In the genomic region with DNA sequence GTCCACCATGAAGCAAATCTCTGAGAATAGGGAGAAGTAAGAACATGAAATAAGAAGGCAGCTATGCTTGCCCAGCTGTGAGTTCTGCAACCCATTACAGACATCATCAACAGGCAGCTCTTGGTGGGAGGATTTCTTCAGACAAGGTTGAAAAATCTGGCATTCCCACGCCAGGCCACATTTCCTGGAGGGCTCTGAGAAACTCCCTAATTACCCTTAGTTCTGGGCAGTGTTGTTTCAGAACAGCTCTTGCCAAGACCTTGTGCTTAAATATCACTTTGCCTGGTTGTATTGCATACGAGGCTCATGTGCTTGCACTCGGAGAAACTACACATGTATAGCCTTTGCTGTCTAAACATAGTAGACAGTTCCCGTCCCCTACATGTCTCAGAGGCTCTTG, we compare ENCODE assay signal across 28 mouse cellular contexts.
DNase-seq lines count a peak whose midpoint lies in the region; ATAC-seq and TF ChIP-seq lines count a peak whose summit lies in the region.
"Had no signal": no experiment of that assay in that cellular context is flagged by ENCODE, and none has a peak within 500 bp of the region (broad histone marks: within the 10 kb centered on the region; RNA-seq: fewer than 3 reads in every experiment).

No protein-coding gene starts in this region.

- H3K4me3 ChIP-seq in kidney, postnatal 0 days (replicated peaks; ENCODE audit: low read depth, low read length), result no peak overlapping the region
- no peak overlapping the region for H3K4me3 ChIP-seq in embryonic facial prominence, embryonic 11.5 days (ENCODE audit: low read depth, low read length)
- H3K4me3 ChIP-seq in embryonic facial prominence, embryonic 15.5 days (replicated peaks), result no peak overlapping the region
- no peak overlapping the region for H3K4me3 ChIP-seq in forebrain, embryonic 12.5 days (replicated peaks)
- H3K4me3 ChIP-seq: forebrain, embryonic 10.5 days; heart, adult 2 months; heart, embryonic 15.5 days; intestine, embryonic 15.5 days; layer of hippocampus, adult 2 months; left cerebral cortex, adult 2 months; liver, embryonic 12.5 days had no signal

- TF ChIP-seq CTCF in kidney, postnatal 0 days (IDR thresholded peaks at IDR 0.05; ENCODE audit: low read depth), result no peak

- H3K9ac ChIP-seq in kidney, postnatal 0 days (ENCODE audit: low read depth, low read length), result no peak overlapping the region
- no peak overlapping the region for H3K9ac ChIP-seq in embryonic facial prominence, embryonic 11.5 days (replicated peaks; ENCODE audit: low read length)
- H3K9ac ChIP-seq in embryonic facial prominence, embryonic 15.5 days, result no peak overlapping the region
- no peak overlapping the region for H3K9ac ChIP-seq in forebrain, embryonic 12.5 days
- H3K9ac ChIP-seq: forebrain, postnatal 0 days; heart, embryonic 15.5 days; intestine, embryonic 15.5 days; liver, embryonic 12.5 days; liver, postnatal 0 days had no signal

- no peak overlapping the region for H3K4me2 ChIP-seq in kidney, postnatal 0 days (ENCODE audit: low read length)
- no peak overlapping the region for H3K4me2 ChIP-seq in embryonic facial prominence, embryonic 11.5 days (ENCODE audit: low read depth, low read length)
- H3K4me2 ChIP-seq in embryonic facial prominence, embryonic 15.5 days (replicated peaks), result no peak overlapping the region
- no peak overlapping the region for H3K4me2 ChIP-seq in forebrain, embryonic 12.5 days
- H3K4me2 ChIP-seq: heart, embryonic 15.5 days; intestine, embryonic 15.5 days; liver, embryonic 12.5 days had no signal

- DNase-seq in kidney, postnatal 0 days (ENCODE audit: low spot score), result peak; percentile 53
- no peak for DNase-seq in kidney, adult 8-10 months
- DNase-seq in lung, postnatal 10 days, result peak; percentile 23
- DNase-seq in lung, postnatal 36 days, result no peak
- peak; percentile 31 for DNase-seq in embryonic facial prominence, embryonic 11.5 days (ENCODE audit: low spot score)
- no peak for DNase-seq in adrenal gland, adult 8-10 months
- DNase-seq: adrenal gland, postnatal 10 days; B cell, adult 2 months; cerebellum, adult 8-10 months; cerebellum, postnatal 25 days; forebrain, postnatal 0 days; kidney, postnatal 36 days; liver, postnatal 0 days; right cerebral cortex, adult 18-20 months; spleen, adult 18-20 months; thymus, postnatal 14 days had no signal

- ATAC-seq in kidney, postnatal 0 days (replicated peaks; ENCODE audit: low FRiP score, low read depth), result no peak
- no peak for ATAC-seq in embryonic facial prominence, embryonic 11.5 days (replicated peaks; ENCODE audit: insufficient number of reproducible peaks, low FRiP score, low TSS enrichment, low read depth)
- ATAC-seq in embryonic facial prominence, embryonic 15.5 days (ENCODE audit: insufficient number of reproducible peaks, low FRiP score, low TSS enrichment, low read depth), result no peak
- ATAC-seq in forebrain, embryonic 12.5 days (ENCODE audit: low FRiP score), result no peak
- ATAC-seq: activated CD4-positive, CD25-positive, alpha-beta regulatory T cell, adult 4 months; forebrain, postnatal 0 days; hindbrain, embryonic 16.5 days; intestine, embryonic 15.5 days; liver, embryonic 12.5 days; liver, postnatal 0 days; midbrain, embryonic 16.5 days had no signal

- H3K27ac ChIP-seq in kidney, postnatal 0 days, result no peak overlapping the region
- H3K27ac ChIP-seq in embryonic facial prominence, embryonic 11.5 days (replicated peaks; ENCODE audit: low read depth, low read length), result no peak overlapping the region
- peak overlapping the region; percentile 22; the same call in 1 of the 2 replicates for H3K27ac ChIP-seq in embryonic facial prominence, embryonic 15.5 days (replicated peaks)
- no peak overlapping the region for H3K27ac ChIP-seq in forebrain, embryonic 12.5 days
- H3K27ac ChIP-seq: forebrain, embryonic 10.5 days; heart, adult 2 months; heart, embryonic 15.5 days; intestine, embryonic 15.5 days; layer of hippocampus, adult 2 months; left cerebral cortex, adult 2 months; liver, embryonic 12.5 days had no signal

- H3K36me3 ChIP-seq in kidney, postnatal 0 days (ENCODE audit: insufficient read depth, low read length), result no peaks in the 10 kb centered on the region
- no peaks in the 10 kb centered on the region for H3K36me3 ChIP-seq in embryonic facial prominence, embryonic 11.5 days (replicated peaks; ENCODE audit: control insufficient read depth, insufficient read depth, low read depth, low read length)
- no peaks in the 10 kb centered on the region for H3K36me3 ChIP-seq in embryonic facial prominence, embryonic 15.5 days
- no peaks in the 10 kb centered on the region for H3K36me3 ChIP-seq in forebrain, embryonic 12.5 days (replicated peaks)
- H3K36me3 ChIP-seq: forebrain, embryonic 10.5 days; heart, embryonic 15.5 days; intestine, embryonic 15.5 days; liver, embryonic 12.5 days had no signal

- 58% methylated on average over 4 of the region's 4 CpGs for WGBS in kidney, postnatal 0 days
- WGBS in embryonic facial prominence, embryonic 11.5 days, result 56% methylated on average over 4 of the region's 4 CpGs
- WGBS in embryonic facial prominence, embryonic 15.5 days, result 32% methylated on average over 4 of the region's 4 CpGs
- WGBS in forebrain, embryonic 12.5 days, result 86% methylated on average over 4 of the region's 4 CpGs

- H3K27me3 ChIP-seq in kidney, postnatal 0 days (ENCODE audit: insufficient read depth, low read length), result no peaks in the 10 kb centered on the region
- no peaks in the 10 kb centered on the region for H3K27me3 ChIP-seq in embryonic facial prominence, embryonic 11.5 days (ENCODE audit: control insufficient read depth, insufficient read depth, low read length)
- H3K27me3 ChIP-seq in embryonic facial prominence, embryonic 15.5 days, result no peaks in the 10 kb centered on the region
- no peaks in the 10 kb centered on the region for H3K27me3 ChIP-seq in forebrain, embryonic 12.5 days
- H3K27me3 ChIP-seq: heart, embryonic 15.5 days; intestine, embryonic 15.5 days; liver, embryonic 12.5 days had no signal

- no peaks in the 10 kb centered on the region for H3K9me3 ChIP-seq in kidney, postnatal 0 days (replicated peaks; ENCODE audit: low read length)
- H3K9me3 ChIP-seq in embryonic facial prominence, embryonic 11.5 days (replicated peaks; ENCODE audit: control insufficient read depth, low read length), result no peaks in the 10 kb centered on the region
- no peaks in the 10 kb centered on the region for H3K9me3 ChIP-seq in embryonic facial prominence, embryonic 15.5 days (replicated peaks)
- H3K9me3 ChIP-seq in forebrain, embryonic 12.5 days, result no peaks in the 10 kb centered on the region
- H3K9me3 ChIP-seq: forebrain, embryonic 10.5 days; heart, embryonic 15.5 days; intestine, embryonic 15.5 days; liver, embryonic 12.5 days had no signal

- H3K4me1 ChIP-seq in kidney, postnatal 0 days (replicated peaks; ENCODE audit: insufficient read depth, low read length), result no peaks in the 10 kb centered on the region
- H3K4me1 ChIP-seq in embryonic facial prominence, embryonic 11.5 days (ENCODE audit: control insufficient read depth, insufficient read depth, low read length), result no peaks in the 10 kb centered on the region
- peaks cover 19% of the 10 kb centered on the region for H3K4me1 ChIP-seq in embryonic facial prominence, embryonic 15.5 days
- H3K4me1 ChIP-seq in forebrain, embryonic 12.5 days, result 0 out of 2 replicates have a peak, but pooled peaks cover 3% of the 10 kb centered on the region
- H3K4me1 ChIP-seq: forebrain, embryonic 10.5 days; intestine, embryonic 15.5 days; liver, embryonic 12.5 days had no signal

Comparison
In these comparisons a context has a peak if more than half of its experiments do, and no peak if none do; other contexts are left out.
1. DNase-seq: peak in kidney, postnatal 0 days (single experiment), lung, postnatal 10 days (single experiment) and embryonic facial prominence, embryonic 11.5 days (single experiment); none in kidney, adult 8-10 months (0 of 2), lung, postnatal 36 days (single experiment) and adrenal gland, adult 8-10 months (single experiment).